Mouse (Mus musculus) erythroblast, adult 5-6 weeks (primary cell): Measurements from ENCODE around the gene Cfap100. TPM values are rescaled to one million over a fixed set of nuclear protein-coding genes. Genes with fewer than 3 reads are reported as not detected.

Source experiments
- ATAC-seq: replicated peaks from 2 replicates; pipeline ENCODE4 v1.8.0; 2016; ENCODE audit warnings: moderate number of reproducible peaks, mild to moderate bottlenecking, moderate TSS enrichment, inconsistent platforms; ENCODE audit not compliant: poor library complexity, low FRiP score, severe bottlenecking
- total RNA-seq, 2 experiments: library from RNA; stranded (forward) in 1 of 2; stranded (reverse) in 1 of 2; fragments of 150-400 nt in 1 of 2; fragments of 200-764, 138-1000 nt in 1 of 2; gene quantifications; 2 replicates each; pipeline versions ENCODE4 v1.2.3 to v1.2.4; 2015 to 2017; ENCODE audit warnings: low replicate concordance in 2 of 2

Cfap100 gene
- total RNA-seq, 2 experiments from 2014 or later: not detected

DNA sequence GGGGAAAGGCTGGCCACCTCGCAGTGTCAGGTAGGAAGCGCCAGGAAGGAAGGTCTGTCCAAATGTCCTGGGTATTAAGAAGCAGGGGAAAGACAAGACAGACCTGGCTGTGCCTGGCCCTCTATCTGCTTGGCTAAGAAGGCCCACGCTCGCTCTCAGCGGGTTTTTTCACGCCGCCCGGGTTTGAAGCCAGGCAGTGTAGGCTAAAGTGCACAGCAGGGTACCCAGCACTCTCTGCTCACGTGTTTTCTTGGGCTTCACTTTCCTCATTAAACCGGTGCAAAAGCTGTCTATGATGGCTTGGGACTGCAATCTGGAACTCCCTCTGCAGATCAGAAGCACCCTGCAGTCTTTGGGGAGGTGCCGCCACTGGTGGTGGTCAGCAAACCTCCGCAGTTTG lies 33.2 kb upstream of the Cfap100 start:
- no peak for ATAC-seq

GRCm38 (mm10) chr6:90461181-90461580 lies 32.6 kb upstream of the Cfap100 start:
- no peak for ATAC-seq

DNA sequence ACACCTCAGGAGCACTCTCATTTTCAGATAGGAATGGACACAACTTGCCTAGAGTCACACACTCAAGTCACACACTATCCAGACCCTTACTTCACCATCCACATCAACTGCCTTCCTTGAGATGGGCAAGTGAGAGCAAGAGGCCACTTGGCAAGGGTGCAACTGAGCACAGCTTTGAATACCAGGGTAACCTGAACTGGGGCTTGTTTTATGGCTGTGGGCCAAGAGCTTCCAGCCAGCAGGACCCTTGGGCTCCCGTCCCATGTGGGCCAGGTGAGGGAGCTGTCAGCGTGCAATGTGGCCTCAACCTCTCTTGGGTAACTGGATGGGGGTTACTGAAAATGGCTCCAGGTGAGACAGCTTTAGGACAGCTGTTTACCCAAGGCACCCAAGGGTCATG lies 28.8 kb upstream of the Cfap100 start:
- no peak for ATAC-seq

GRCm38 (mm10) chr6:90453751-90454150 lies 25.2 kb upstream of the Cfap100 start:
- ATAC-seq: no peak

GRCm38 (mm10) chr6:90452603-90453002 lies 24.0 kb upstream of the Cfap100 start:
- no peak for ATAC-seq

- ATAC-seq: no peak
Measured at GRCm38 (mm10) chr6:90451512-90451911, 22.9 kb upstream of the Cfap100 start.

DNA sequence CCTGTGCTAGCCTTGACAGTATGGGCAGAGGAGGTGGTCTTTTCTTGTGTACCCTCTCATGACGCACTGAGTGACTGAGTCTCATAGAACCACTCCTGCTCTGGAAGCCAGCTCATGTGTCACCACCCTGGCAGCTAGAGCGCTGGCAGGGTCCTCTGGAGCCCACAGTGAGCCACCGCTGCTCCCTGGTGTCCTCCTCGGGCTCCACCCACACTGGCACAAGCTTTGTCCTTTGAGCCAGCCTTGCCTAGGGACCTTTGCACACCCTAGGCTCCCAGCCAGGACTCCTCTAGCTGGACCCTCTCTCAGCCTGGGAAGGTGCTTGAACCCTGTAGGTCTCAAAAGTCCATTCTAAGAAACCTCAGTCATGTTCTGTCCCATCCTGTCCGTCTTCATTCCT lies 22.1 kb upstream of the Cfap100 start:
- no peak for ATAC-seq

- ATAC-seq: no peak
Measured at GRCm38 (mm10) chr6:90450179-90450578, 21.6 kb upstream of the Cfap100 start.

DNA sequence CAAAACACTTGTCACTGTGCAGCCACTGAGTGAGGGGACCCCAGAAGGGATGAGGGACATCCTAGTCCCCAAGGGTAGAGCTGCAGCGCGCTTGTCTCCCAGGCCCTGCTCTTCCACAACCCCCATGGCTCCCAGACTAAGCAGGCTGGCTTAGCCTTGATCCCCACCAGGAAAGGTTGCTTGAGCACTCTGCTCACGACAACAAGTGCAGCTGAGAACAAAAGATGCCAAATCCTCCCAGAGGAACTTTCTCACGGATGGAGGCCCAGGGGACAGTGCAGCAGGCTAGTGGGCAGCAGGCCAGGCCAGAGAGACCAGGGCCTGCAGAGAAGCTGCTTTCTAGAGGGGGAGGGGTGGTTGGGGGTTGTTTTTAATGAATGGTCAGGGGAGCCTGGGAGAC lies 18.3 kb upstream of the Cfap100 start:
- ATAC-seq: no peak

GRCm38 (mm10) chr6:90437041-90437440 lies 8.4 kb upstream of the Cfap100 start:
- no peak for ATAC-seq

GRCm38 (mm10) chr6:90436192-90436907 lies 7.8 kb upstream of the Cfap100 start:
- ATAC-seq: no peak

DNA sequence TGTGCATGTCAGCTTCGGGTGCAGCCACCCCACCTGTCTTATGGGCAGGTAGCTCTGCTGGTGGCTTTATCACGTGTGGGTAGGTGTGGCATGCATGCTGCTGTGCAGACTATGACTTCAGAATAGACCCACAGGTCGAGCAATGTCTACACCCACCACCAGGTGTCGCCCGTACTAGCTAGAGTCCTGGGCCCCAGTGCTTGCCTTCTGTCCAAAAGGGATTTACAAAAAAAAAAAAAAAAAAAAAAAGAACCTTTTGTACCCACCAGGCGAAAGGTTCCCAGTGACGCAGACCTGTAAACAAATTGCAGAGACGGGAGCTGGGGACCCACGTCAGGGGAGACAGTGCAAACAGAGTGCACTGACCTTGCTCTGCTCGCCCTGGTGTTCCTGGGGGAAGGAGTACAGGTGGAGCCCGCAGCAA lies 6.6 kb upstream of the Cfap100 start:
- 0 out of 2 replicates have a peak, but pooled peaks have one; percentile 55 for ATAC-seq

DNA sequence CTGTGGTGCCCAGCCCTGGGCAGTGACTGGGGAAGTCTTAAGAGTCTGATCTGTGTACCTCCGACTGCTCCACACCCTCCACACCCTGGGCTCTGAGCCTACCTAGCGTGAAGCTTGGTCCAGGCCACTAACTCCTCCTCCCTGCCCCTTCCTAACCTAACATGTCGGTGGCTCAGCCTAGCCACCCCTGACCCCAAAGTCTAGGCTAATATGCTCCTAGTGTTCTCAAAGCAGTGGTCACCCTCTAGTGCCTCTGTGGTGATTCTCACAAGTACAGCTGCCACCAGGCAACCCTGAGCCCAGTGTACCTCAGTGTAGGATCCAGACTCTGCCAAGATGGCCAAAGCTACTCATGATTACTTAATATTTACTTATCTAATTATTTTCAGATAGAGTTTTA lies 6.1 kb upstream of the Cfap100 start:
- ATAC-seq: 0 out of 2 replicates have a peak, but pooled peaks have one; percentile 49

DNA sequence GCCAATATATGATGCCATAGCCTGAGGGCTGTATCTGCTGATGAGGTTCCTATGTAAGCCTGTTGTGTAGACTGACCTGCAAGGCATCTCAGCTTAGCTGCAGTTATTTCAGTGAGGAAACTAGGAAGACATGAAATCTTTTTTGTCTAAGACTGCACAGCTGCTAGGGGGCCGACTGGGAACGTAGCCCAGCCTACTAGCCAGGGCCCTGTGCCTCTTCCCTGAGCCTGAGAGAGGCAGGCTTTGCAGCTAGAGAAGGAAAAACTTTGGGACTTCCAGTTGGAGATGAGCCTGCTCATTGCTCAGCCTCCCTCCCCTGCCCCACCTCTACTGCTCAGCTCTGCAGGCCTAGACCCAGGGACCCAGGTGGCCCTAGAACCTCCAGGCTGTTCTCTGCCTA lies 2.9 kb upstream of the Cfap100 start:
- no peak for ATAC-seq

DNA sequence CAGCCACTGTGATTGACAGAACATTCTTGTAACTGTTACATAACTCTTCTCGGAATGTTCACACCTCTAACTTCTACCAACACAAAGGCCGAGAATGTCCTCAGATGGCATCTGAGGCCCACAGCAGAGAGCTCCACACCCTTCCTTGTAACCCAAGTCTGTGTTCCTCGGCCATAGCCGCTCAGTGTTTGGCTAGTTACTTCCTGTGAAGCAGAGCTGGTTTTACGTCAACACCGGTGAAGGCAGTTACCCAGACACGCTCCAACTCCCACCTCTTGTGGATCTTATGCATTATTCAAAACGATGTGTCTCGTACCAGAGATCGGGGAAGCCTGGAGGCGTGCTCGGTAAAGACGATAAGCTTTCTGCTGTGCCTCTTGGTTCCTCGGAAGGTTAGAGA lies 1.3 kb upstream of the Cfap100 start:
- no peak for ATAC-seq

DNA sequence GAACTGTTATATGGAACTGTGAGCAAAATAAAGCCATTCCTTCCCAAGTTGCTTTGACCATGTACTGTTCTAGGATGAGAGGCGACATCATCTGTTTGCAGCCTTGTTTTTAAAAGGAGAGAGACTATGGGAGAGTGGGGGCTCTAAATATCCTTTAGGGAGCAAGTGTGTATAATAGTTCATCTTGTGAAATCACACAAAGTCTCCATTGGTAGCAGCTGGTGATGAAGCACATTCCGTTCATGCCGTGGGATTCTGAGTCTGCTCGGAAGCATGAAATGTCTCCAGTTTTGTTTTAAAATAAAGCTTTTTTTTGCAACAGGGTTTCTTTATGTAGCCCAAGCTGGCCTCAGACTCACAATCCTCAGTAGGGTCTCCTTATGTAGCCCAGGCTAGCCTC lies 2.6 kb downstream of the Cfap100 start:
- no peak for ATAC-seq

DNA sequence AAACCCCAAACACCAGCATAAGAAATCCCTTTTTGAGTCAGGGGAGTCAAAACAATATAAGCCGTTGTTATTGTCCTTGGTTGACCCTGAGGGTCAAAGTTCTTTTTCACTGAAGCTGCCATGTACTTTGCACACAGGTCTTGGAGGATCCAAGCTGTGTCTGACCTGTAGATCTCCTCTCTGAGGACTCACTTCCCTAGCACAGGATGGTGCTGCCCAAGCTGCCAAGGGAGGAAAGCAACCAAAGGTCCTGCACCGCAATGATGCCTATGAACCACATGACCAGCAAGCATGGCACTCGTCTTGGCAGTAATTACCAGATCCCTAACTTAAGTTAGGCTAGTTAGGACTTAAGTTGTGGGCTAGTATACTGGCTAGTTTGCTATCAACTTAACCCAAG lies 3.2 kb downstream of the Cfap100 start:
- no peak for ATAC-seq

GRCm38 (mm10) chr6:90422565-90422964 lies 6.0 kb downstream of the Cfap100 start:
- ATAC-seq: no peak

- no peak for ATAC-seq
Measured at GRCm38 (mm10) chr6:90411926-90412325, 16.7 kb downstream of the Cfap100 start.

DNA sequence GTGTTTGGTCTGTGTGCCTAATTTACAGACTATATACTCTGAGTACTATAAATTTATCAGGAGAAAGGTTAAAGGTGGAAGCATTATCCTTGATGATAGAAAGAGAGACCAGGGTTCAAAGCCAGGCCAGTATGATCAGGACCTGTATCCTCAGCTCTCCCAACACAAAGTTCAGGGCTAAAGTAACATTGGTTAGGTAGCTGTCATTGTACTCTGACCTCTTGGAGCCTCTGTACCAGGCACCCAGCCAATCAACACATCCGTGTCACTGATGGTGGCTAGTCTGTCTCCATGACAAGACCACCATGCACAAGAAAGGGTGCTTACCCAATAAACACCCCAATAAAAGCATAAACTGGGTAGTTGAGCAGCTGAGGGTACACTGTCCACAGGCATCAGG lies 17.6 kb downstream of the Cfap100 start:
- no peak for ATAC-seq

- ATAC-seq: no peak
Measured at GRCm38 (mm10) chr6:90408632-90409031, 20.0 kb downstream of the Cfap100 start.

DNA sequence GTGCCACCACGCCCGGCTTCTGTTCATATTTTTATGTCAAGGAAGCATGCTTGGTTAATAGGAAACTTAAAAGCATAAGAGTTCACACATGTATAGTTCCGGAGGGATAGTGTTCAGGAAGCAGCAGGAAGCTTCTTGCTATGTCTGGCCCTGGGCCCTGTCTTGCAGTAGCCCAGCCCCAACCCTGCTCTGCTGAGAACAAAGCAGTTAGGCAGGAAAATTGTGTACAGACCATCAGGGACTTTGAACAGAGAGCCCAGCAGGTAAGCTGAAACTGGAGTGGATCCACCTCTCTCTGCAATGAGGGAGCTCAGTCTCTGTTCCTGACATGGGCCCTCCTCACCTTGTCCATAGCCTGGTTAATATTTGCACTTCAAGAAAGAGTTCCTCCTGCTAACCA lies 31.3 kb downstream of the Cfap100 start:
- no peak for ATAC-seq
